ENCODE assay signal across 8 mouse cellular contexts in the genomic region with DNA sequence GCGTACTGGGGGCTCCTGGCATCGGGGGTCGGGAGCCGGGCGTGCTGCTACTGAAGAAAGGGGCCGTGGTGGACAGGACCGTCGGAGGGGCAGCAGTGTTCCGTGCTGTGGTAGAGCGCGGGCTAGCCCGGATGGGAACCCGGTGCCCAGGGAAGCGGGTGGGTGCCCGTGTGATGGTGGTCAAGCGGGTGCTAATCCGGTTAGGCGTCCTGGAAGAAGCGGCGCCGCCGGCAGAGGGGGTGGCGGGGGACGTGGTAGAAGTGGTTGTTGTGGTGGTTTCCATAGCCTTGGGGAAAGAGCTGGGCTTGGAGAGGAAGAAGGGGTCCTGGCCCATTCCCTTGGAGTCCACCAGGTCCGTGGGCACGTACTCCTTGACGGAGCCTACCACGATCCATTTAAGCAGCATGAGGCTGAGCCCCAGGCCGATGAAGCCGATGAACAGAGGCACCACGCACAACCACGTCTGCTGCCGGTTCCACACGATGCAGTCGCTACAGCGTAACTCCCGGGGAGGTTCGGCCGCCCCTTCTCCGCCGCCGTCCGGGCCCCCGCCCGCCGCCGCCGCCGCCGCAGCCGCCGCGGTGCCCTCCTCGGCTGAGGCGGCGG. TPM values are rescaled to one million over a fixed set of nuclear protein-coding genes. Genes with fewer than 3 reads are reported as not detected.
DNase-seq lines count a peak whose midpoint lies in the region; ATAC-seq lines count a peak whose summit lies in the region.

No protein-coding gene starts in this region.

- no peak for DNase-seq in kidney, adult 9 months
- peak; percentile 45 for DNase-seq in cerebellum, adult 8-10 months
- peak; percentile 40 to 42 for DNase-seq in left cerebral cortex, postnatal 25 days (ENCODE audit: low spot score in 2 of 2)
- no peak for DNase-seq in thymus, postnatal 10 days (ENCODE audit: low spot score in 2 of 2)
- no peak for DNase-seq in gastrocnemius, postnatal 14 days

- WGBS in kidney, embryonic 15.5 days = 2% methylated on average over 54 of the region's 56 CpGs
- 1% methylated on average over 56 of the region's 56 CpGs for WGBS in forebrain, embryonic 16.5 days
- WGBS in neural tube, embryonic 13.5 days = 1% methylated on average over 54 of the region's 56 CpGs

- intact Hi-C loops in left cerebral cortex, postnatal 25 days (cut with DNase I) = loop anchor here (5.0 kb wide), 3 partner anchors 380 to 480 kb away; no protein-coding TSS in a partner anchor
- intact Hi-C loops in gastrocnemius, postnatal 14 days (cut with DNase I; ENCODE audit: low total_unique reads) = no loop called here

- H3K36me3 ChIP-seq in kidney, embryonic 15.5 days = no peaks in the 10 kb centered on the region
- no peaks in the 10 kb centered on the region for H3K36me3 ChIP-seq in forebrain, embryonic 16.5 days (ENCODE audit: control insufficient read depth, insufficient read depth)
- H3K36me3 ChIP-seq in neural tube, embryonic 13.5 days = no peaks in the 10 kb centered on the region

- no peak overlapping the region for H3K27ac ChIP-seq in kidney, embryonic 15.5 days
- H3K27ac ChIP-seq in forebrain, embryonic 16.5 days (ENCODE audit: low read length) = peak overlapping the region; percentile 89
- peak overlapping the region; percentile 97 for H3K27ac ChIP-seq in neural tube, embryonic 13.5 days (replicated peaks)

- H3K9ac ChIP-seq in kidney, embryonic 15.5 days = no peak overlapping the region
- peak overlapping the region; percentile 86 for H3K9ac ChIP-seq in forebrain, embryonic 16.5 days (replicated peaks; ENCODE audit: low read depth, low read length)
- H3K9ac ChIP-seq in neural tube, embryonic 13.5 days = peak overlapping the region; percentile 88

- peak overlapping the region; percentile 57 for H3K4me3 ChIP-seq in kidney, embryonic 15.5 days (replicated peaks)
- peak overlapping the region; percentile 71 for H3K4me3 ChIP-seq in forebrain, embryonic 16.5 days (replicated peaks; ENCODE audit: low read length)
- H3K4me3 ChIP-seq in neural tube, embryonic 13.5 days = peak overlapping the region; percentile 73

- H3K4me2 ChIP-seq in kidney, embryonic 15.5 days = peak overlapping the region; percentile 88
- H3K4me2 ChIP-seq in forebrain, embryonic 16.5 days (ENCODE audit: low read length) = peak overlapping the region; percentile 58
- peak overlapping the region; percentile 76 for H3K4me2 ChIP-seq in neural tube, embryonic 13.5 days

- ATAC-seq in kidney, embryonic 15.5 days (replicated peaks; ENCODE audit: low FRiP score) = peak; percentile 26
- peak; percentile 45 for ATAC-seq in forebrain, embryonic 16.5 days
- peak; percentile 42 for ATAC-seq in neural tube, embryonic 13.5 days (ENCODE audit: low read depth)

- H3K27me3 ChIP-seq in kidney, embryonic 15.5 days = peaks cover 90% of the 10 kb centered on the region
- peaks cover 4% of the 10 kb centered on the region; the same call in 1 of the 2 replicates for H3K27me3 ChIP-seq in forebrain, embryonic 16.5 days (replicated peaks; ENCODE audit: control insufficient read depth, insufficient read depth, low read length)
- H3K27me3 ChIP-seq in neural tube, embryonic 13.5 days = peaks cover 55% of the 10 kb centered on the region

- no peaks in the 10 kb centered on the region for H3K9me3 ChIP-seq in kidney, embryonic 15.5 days (replicated peaks)
- H3K9me3 ChIP-seq in forebrain, embryonic 16.5 days (ENCODE audit: control insufficient read depth, low read length) = no peaks in the 10 kb centered on the region
- H3K9me3 ChIP-seq in neural tube, embryonic 13.5 days = no peaks in the 10 kb centered on the region

- peaks cover 23% of the 10 kb centered on the region for H3K4me1 ChIP-seq in kidney, embryonic 15.5 days
- peaks cover 19% of the 10 kb centered on the region for H3K4me1 ChIP-seq in forebrain, embryonic 16.5 days (replicated peaks; ENCODE audit: control insufficient read depth, insufficient read depth, low read length)
- peaks cover 42% of the 10 kb centered on the region for H3K4me1 ChIP-seq in neural tube, embryonic 13.5 days (replicated peaks)

RNA-seq across cellular contexts. Expression of a gene that starts 0.6 kb away (rescaled TPM):
- polyA plus RNA-seq in kidney, embryonic 15.5 days (2015; fragmentation: Nextera tagmentation; extraction: Ambion mirVana) = 0.75 and 1.00 TPM in 2 replicates
- 10.1 and 13.4 TPM in 2 replicates for polyA plus RNA-seq in forebrain, embryonic 16.5 days (2015; fragmentation: Nextera tagmentation; extraction: Ambion mirVana)
- 10 to 100 TPM; 71.8 to 72.5 TPM for total RNA-seq in left cerebral cortex, postnatal 25 days (2021)
- 8.2 and 8.6 TPM in 2 replicates for polyA plus RNA-seq in neural tube, embryonic 13.5 days (2015; fragmentation: Nextera tagmentation; extraction: Ambion mirVana)
- total RNA-seq in gastrocnemius, postnatal 14 days (2021) = not detected

Comparison
In these comparisons a context has a peak if more than half of its experiments do, and no peak if none do; other contexts are left out.
1. DNase-seq: peak in cerebellum, adult 8-10 months (single experiment) and left cerebral cortex, postnatal 25 days (2 of 2); none in kidney, adult 9 months (single experiment), thymus, postnatal 10 days (0 of 2) and gastrocnemius, postnatal 14 days (single experiment).
2. Peak in every context shown above with its lines, with median percentiles within 50 percentile points of each other: ATAC-seq, H3K4me2 ChIP-seq and H3K4me3 ChIP-seq.